Mouse (Mus musculus) midbrain, embryonic 14.5 days (tissue): ENCODE results near the gene Trex2. TPM values are rescaled to one million over a fixed set of nuclear protein-coding genes. Genes with fewer than 3 reads are reported as not detected.
A peak's percentile ranks its signal among the peaks of the same experiment; 100 is the strongest.

Experiments
- ATAC-seq: fragments of 200-750 bp; cut with Nextera tagmentation; 2 replicates; pipeline ENCODE4 v1.8.0; 2017; ENCODE audit warnings: moderate number of reproducible peaks, moderate library complexity; ENCODE audit not compliant: low FRiP score, low TSS enrichment
- DNase-seq: peaks from one replicate; pipeline ENCODE4 v3.0.0-alpha.2; 2015
- H3K27ac ChIP-seq: fragments of 300-500 bp; sonication (generic); replicated peaks from 2 replicates; pipeline ENCODE4 v1.5.1; 2014; ENCODE audit warnings: mild to moderate bottlenecking, low read depth, low read length, moderate library complexity
- H3K27me3 ChIP-seq: fragments of 300-500 bp; sonication (generic); 2 replicates; pipeline ENCODE4 v1.6.1; 2014; ENCODE audit warnings: low read length, control low read depth, mixed read lengths; ENCODE audit not compliant: control insufficient read depth, insufficient read depth
- H3K36me3 ChIP-seq: fragments of 300-500 bp; sonication (generic); 2 replicates; pipeline ENCODE4 v1.6.1; 2014; ENCODE audit warnings: low read length, control low read depth; ENCODE audit not compliant: control insufficient read depth, insufficient read depth
- H3K4me1 ChIP-seq: fragments of 300-500 bp; sonication (generic); 2 replicates; pipeline ENCODE4 v1.6.1; 2014; ENCODE audit warnings: mild to moderate bottlenecking, antibody characterized with exemption, low read length, control low read depth; ENCODE audit not compliant: control insufficient read depth, insufficient read depth
- H3K4me2 ChIP-seq: fragments of 300-500 bp; sonication (generic); 2 replicates; pipeline ENCODE4 v1.6.1; 2014; ENCODE audit warnings: mild to moderate bottlenecking, low read length, moderate library complexity
- H3K4me3 ChIP-seq: fragments of 300-500 bp; sonication (generic); replicated peaks from 2 replicates; pipeline ENCODE4 v1.5.1; 2014; ENCODE audit warnings: low read depth, low read length
- H3K9ac ChIP-seq: fragments of 300-500 bp; sonication (generic); replicated peaks from 2 replicates; pipeline ENCODE4 v1.6.1; 2014; ENCODE audit warnings: mild to moderate bottlenecking, low read length, moderate library complexity
- H3K9me3 ChIP-seq: fragments of 300-500 bp; sonication (generic); 2 replicates; pipeline ENCODE4 v1.6.1; 2016; ENCODE audit warnings: low read length, control low read depth, mixed read lengths; ENCODE audit not compliant: control insufficient read depth
- WGBS: fragments of 180-500 bp; shearing (Covaris S2); extraction: QIAGEN DNeasy Blood & Tissue Kit; methylation state at CpG from one replicate; pipeline ENCODE4 v1.1.7; 2014; 5-methylcytosine and 5-hydroxymethylcytosine counted together
- polyA plus RNA-seq: library from polyadenylated mRNA; unstranded; fragments of >200 nt; fragmentation: Nextera tagmentation; extraction: Ambion mirVana; gene quantifications from 2 replicates; pipeline ENCODE4 v1.2.1, GENCODE M21; 2014

Trex2 gene
- polyA plus RNA-seq, 1 experiment from 2014 or later = not detected

- no peaks in the 10 kb centered on the region for H3K27me3 ChIP-seq
- DNase-seq (peak; percentile 93), ATAC-seq (peak; percentile 100)
- H3K9ac ChIP-seq = peak within 1 kb of the TSS; percentile 51
- H3K4me1 ChIP-seq = no peaks in the 10 kb centered on the region
- no peaks in the 10 kb centered on the region for H3K9me3 ChIP-seq
- 22% methylated on average over 25 of the region's 26 CpGs for WGBS
- H3K4me2 ChIP-seq = peak within 1 kb of the TSS; percentile 52
- 0 out of 2 replicates have a peak within 1 kb of the TSS, but pooled peaks have one; percentile 52 for H3K27ac ChIP-seq
- H3K36me3 ChIP-seq = no peaks in the 10 kb centered on the region
- peak within 1 kb of the TSS; percentile 47 for H3K4me3 ChIP-seq
Observed at GRCm38 (mm10) chrX:73458877-73459392, 23.8 kb upstream of the Trex2 start, which contains the start of gene Haus7. Gene Haus7 (minus strand): TSS chrX:73459044.

DNA sequence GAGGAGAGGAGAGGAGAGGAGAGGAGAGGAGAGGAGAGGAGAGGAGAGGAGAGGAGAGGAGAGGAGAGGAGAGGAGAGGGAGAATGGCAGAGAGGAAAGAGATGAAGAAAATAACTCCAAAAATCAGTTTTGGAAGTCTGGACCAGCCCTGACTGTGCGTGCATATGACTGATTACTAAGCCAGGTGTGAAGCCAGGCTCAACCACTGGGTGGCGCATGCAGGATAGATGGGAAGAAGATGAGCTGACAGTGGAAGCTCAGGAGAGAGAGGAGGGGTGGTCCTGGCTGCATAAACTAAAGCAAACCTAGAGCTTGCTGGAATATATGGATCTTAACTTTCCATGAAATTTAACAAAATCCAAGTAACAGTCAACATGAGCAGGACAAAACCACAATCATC is 16.8 kb upstream of the Trex2 start:
- Histone ChIP-seq H3K27ac (no peak overlapping the region), H3K4me1 (no peaks in the 10 kb centered on the region), H3K4me3 (no peak overlapping the region), H3K4me2 (no peak overlapping the region), H3K36me3 (no peaks in the 10 kb centered on the region), H3K27me3 (no peaks in the 10 kb centered on the region), H3K9me3 (no peaks in the 10 kb centered on the region), H3K9ac (no peak overlapping the region)
- WGBS = 24% methylated on average over 2 of the region's 2 CpGs
- no peak for ATAC-seq
- peak; percentile 79 for DNase-seq

DNA sequence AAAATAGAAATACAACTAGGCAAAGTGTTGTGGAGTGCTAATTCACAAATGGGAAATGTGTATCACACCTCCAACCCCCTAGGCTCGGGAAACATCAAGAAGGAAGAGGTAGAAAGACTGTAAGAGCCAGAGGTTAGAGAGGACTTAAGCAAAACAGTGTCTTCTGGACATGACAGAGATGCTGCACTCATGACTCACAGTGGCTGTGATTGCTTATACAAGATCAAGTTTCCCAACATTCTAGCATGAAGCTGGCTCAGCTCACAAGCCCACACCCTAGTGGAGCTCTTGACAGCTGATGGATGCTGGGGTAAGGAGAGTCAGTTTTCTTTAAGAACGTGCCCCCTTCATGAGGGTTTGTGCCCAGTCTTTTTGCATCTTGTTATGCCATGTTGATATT is 6.3 kb upstream of the Trex2 start:
- 77% methylated on average over 2 of the region's 2 CpGs for WGBS
- Histone ChIP-seq H3K4me1 (no peaks in the 10 kb centered on the region), H3K27ac (no peak overlapping the region), H3K4me3 (no peak overlapping the region), H3K27me3 (no peaks in the 10 kb centered on the region), H3K4me2 (no peak overlapping the region), H3K36me3 (peaks cover 7% of the 10 kb centered on the region), H3K9ac (no peak overlapping the region), H3K9me3 (no peaks in the 10 kb centered on the region)
- DNase-seq = no peak
- ATAC-seq = no peak

DNA sequence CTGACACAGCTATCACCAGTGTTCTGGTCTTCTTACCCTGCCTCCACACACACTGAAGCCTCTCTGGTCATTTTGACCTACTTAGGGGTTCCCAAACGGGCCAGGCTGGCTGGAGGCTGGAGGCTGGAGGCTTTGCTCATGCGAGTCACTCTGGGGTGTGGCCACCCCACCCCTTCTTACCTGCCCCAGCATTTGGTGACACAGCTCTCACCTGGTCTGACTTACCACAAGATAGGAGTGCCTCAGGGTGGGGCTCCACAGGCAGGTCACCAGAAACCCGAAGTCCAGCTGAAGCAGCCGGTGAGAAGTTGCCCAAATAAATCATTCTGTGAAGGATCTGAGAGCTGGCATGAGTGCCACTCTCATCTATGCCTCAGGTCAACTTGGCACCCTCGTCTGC is 2.3 kb downstream of the Trex2 start:
- ATAC-seq (no peak), DNase-seq (no peak)
- peaks cover 11% of the 10 kb centered on the region for H3K36me3 ChIP-seq
- no peaks in the 10 kb centered on the region for H3K9me3 ChIP-seq
- no peaks in the 10 kb centered on the region for H3K4me1 ChIP-seq
- H3K4me3 ChIP-seq = no peak overlapping the region
- no peak overlapping the region for H3K9ac ChIP-seq
- H3K27ac ChIP-seq = no peak overlapping the region
- H3K4me2 ChIP-seq = no peak overlapping the region
- no peaks in the 10 kb centered on the region for H3K27me3 ChIP-seq
- 78% methylated on average over 5 of the region's 5 CpGs for WGBS

DNA sequence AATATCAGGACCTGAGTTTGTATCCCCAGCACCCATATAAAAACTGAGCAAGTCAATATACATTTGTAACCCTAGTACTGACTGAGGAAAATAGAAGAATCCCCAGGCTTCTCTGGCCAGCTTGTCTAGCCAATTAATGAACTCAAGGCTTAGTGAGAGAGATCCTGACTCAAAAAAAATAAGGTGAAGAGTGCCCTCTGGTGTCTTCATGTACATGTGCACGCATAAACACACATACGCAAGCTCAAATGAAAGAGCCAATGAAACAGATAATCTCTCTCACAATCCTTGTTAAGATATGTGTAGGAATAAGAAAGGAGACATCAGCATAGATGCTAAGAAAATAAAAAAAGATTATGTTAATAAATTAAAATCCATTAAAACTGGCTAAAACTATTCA is 5.1 kb downstream of the Trex2 start:
- H3K4me3 ChIP-seq = no peak overlapping the region
- ATAC-seq (no peak), DNase-seq (peak; percentile 45)
- H3K9me3 ChIP-seq = no peaks in the 10 kb centered on the region
- WGBS = 76% methylated on average over 2 of the region's 2 CpGs
- no peaks in the 10 kb centered on the region for H3K4me1 ChIP-seq
- H3K4me2 ChIP-seq = no peak overlapping the region
- no peak overlapping the region for H3K27ac ChIP-seq
- no peaks in the 10 kb centered on the region for H3K36me3 ChIP-seq
- H3K9ac ChIP-seq = no peak overlapping the region
- no peaks in the 10 kb centered on the region for H3K27me3 ChIP-seq

GRCm38 (mm10) chrX:73412767-73413166 is 22.4 kb downstream of the Trex2 start:
- WGBS = 21% methylated on average over 1 of the region's 1 CpGs
- DNase-seq = peak; percentile 10

GRCm38 (mm10) chrX:73410880-73411517 is 24.1 kb downstream of the Trex2 start, which contains the start of gene Zfp92:
Gene Zfp92 (plus strand): TSS chrX:73411096.
- ATAC-seq = no peak

More at GRCm38 (mm10) chrX:73412767-73413166, 22.4 kb downstream of the Trex2 start:
- Histone ChIP-seq H3K9me3 (peaks cover 4% of the 10 kb centered on the region; the same call in 1 of the 2 replicates), H3K4me2 (no peak overlapping the region), H3K4me3 (no peak overlapping the region), H3K9ac (no peak overlapping the region), H3K27me3 (no peaks in the 10 kb centered on the region), H3K27ac (no peak overlapping the region), H3K36me3 (no peaks in the 10 kb centered on the region), H3K4me1 (no peaks in the 10 kb centered on the region)
- no peak for ATAC-seq

GRCm38 (mm10) chrX:73401616-73402015 is 33.5 kb downstream of the Trex2 start:
- Histone ChIP-seq H3K27me3 (no peaks in the 10 kb centered on the region), H3K36me3 (no peaks in the 10 kb centered on the region), H3K4me2 (no peak overlapping the region), H3K4me3 (no peak overlapping the region), H3K9me3 (no peaks in the 10 kb centered on the region), H3K27ac (no peak overlapping the region), H3K9ac (no peak overlapping the region), H3K4me1 (no peaks in the 10 kb centered on the region)
- DNase-seq (no peak), ATAC-seq (no peak)
- 91% methylated on average over 12 of the region's 12 CpGs for WGBS

More at GRCm38 (mm10) chrX:73410880-73411517, 24.1 kb downstream of the Trex2 start, which contains the start of gene Zfp92:
- no peaks in the 10 kb centered on the region for H3K36me3 ChIP-seq
- H3K4me1 ChIP-seq = no peaks in the 10 kb centered on the region
- H3K4me3 ChIP-seq = peak within 1 kb of the TSS; percentile 33
- no peak within 1 kb of the TSS for H3K27ac ChIP-seq
- H3K4me2 ChIP-seq = peak within 1 kb of the TSS; percentile 50
- peak; percentile 18 for DNase-seq
- no peaks in the 10 kb centered on the region for H3K27me3 ChIP-seq
- WGBS = 18% methylated on average over 20 of the region's 20 CpGs
- peak within 1 kb of the TSS; percentile 20; the same call in 1 of the 2 replicates for H3K9ac ChIP-seq
- peaks cover 4% of the 10 kb centered on the region; the same call in 1 of the 2 replicates for H3K9me3 ChIP-seq

- Histone ChIP-seq H3K36me3 (no peaks in the 10 kb centered on the region), H3K4me3 (no peak overlapping the region), H3K27ac (no peak overlapping the region), H3K4me1 (no peaks in the 10 kb centered on the region), H3K9ac (no peak overlapping the region), H3K27me3 (no peaks in the 10 kb centered on the region), H3K4me2 (no peak overlapping the region), H3K9me3 (no peaks in the 10 kb centered on the region)
- ATAC-seq (no peak), DNase-seq (no peak)
- 89% methylated on average over 20 of the region's 20 CpGs for WGBS
Observed at GRCm38 (mm10) chrX:73400951-73401350, 34.2 kb downstream of the Trex2 start.
